Mouse (Mus musculus): Measurements from ENCODE around the gene Ndfip2. TPM values are rescaled to one million over a fixed set of nuclear protein-coding genes. Genes with fewer than 3 reads are reported as not detected.

The Ndfip2 gene
- polyA plus RNA-seq (2012; rRNA removed) = 39.7 and 49.0 TPM in 2 replicates

DNA sequence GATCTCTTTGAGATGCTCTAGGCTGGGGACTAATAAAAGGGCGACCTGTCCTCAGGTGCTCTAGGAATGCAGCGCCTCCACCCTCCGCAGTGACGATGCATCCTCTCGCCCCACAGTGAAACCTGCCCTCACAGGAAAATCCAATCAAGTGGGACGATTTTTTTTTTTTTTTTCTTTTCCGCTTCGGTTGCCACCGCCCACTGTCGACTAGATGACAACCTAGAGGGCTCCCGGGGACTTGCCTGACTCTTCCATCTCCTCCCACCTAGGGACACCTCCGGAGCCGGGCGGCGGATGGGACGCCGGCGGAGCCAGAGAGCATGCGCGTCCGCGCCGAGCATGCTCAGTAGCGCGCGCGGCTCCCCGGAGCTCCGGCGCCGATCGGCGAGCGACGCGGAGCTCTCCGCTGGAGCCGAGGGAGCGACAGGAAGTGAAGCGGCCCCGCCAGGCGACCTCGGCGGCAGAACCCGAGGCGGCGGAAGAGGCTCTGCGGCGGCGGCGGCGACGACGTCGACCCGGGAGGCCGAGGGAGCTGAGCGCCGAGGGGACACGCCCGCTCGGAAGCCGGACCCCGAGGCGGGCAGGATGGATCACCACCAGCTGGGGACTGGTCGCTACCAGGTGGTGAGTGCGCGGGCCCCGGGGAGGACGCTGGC, at the start of gene Ndfip2:
TSS of gene Ndfip2 (plus strand) at position 195 of the 656 bp plus-strand sequence.

Other genes starting within 250 kb of the Ndfip2 start
- 11.5 and 17.9 TPM in 2 replicates for gene Rbm26, start 81.2 kb upstream of the Ndfip2 start, polyA plus RNA-seq (2012; rRNA removed)

Measured in ovary, adult 2 months (tissue).